Mouse (Mus musculus): ENCODE results near the gene Rmnd1. TPM values are rescaled to one million over a fixed set of nuclear protein-coding genes. Genes with fewer than 3 reads are reported as not detected.

The Rmnd1 gene
- polyA plus RNA-seq, 1 experiment from 2014 or later: 52.7 TPM

GRCm38 (mm10) chr10:4425245-4425644, 6.9 kb downstream of the Rmnd1 start:
- no peaks in the 10 kb centered on the region for H3K9me3 ChIP-seq (replicated peaks; ENCODE audit: control insufficient read depth, low read length)
- no peaks in the 10 kb centered on the region for H3K27me3 ChIP-seq (ENCODE audit: control insufficient read depth, insufficient read depth, low read length)
- 82% methylated on average over 8 of the region's 8 CpGs for WGBS
- H3K4me3 ChIP-seq (ENCODE audit: low read depth, low read length): no peak overlapping the region
- H3K4me1 ChIP-seq (ENCODE audit: control insufficient read depth, insufficient read depth, low read length): no peaks in the 10 kb centered on the region
- no peak for DNase-seq (ENCODE audit: low spot score)
- no peak overlapping the region for H3K4me2 ChIP-seq (ENCODE audit: low read depth, low read length)
- H3K27ac ChIP-seq (replicated peaks; ENCODE audit: low read depth, low read length): no peak overlapping the region
- no peaks in the 10 kb centered on the region for H3K36me3 ChIP-seq (replicated peaks; ENCODE audit: control insufficient read depth, insufficient read depth, low read depth, low read length)
- no peak for ATAC-seq (replicated peaks; ENCODE audit: insufficient number of reproducible peaks, low FRiP score, low TSS enrichment, low read depth)
- H3K9ac ChIP-seq (replicated peaks; ENCODE audit: low read length): no peak overlapping the region

DNA sequence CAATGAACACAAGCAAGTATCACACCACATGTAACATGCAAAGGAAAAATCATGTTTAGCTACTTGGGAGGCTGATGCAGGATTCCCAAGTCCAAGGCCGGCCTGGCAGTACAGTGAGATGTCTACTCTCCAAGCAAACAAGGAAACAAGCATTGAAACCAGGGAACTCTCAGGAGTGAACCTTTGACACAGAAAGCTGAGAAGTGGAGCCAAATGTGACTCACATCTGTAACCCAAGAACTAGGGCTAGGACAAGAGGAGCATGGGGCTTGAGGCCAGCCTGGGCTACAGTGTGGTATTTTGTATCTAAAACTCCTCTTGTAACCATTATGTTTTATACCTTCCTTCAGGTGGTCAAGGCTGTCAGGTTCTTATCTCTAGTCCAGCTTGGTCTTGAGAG, 25.0 kb downstream of the Rmnd1 start:
- H3K9ac ChIP-seq (replicated peaks; ENCODE audit: low read length): no peak overlapping the region
- no peaks in the 10 kb centered on the region; the same call in none of the 2 replicates for H3K36me3 ChIP-seq (replicated peaks; ENCODE audit: control insufficient read depth, insufficient read depth, low read depth, low read length)
- no peaks in the 10 kb centered on the region for H3K4me1 ChIP-seq (ENCODE audit: control insufficient read depth, insufficient read depth, low read length)
- ATAC-seq (replicated peaks; ENCODE audit: insufficient number of reproducible peaks, low FRiP score, low TSS enrichment, low read depth) (no peak), DNase-seq (ENCODE audit: low spot score) (no peak)
- H3K9me3 ChIP-seq (replicated peaks; ENCODE audit: control insufficient read depth, low read length): no peaks in the 10 kb centered on the region
- no peak overlapping the region for H3K4me3 ChIP-seq (ENCODE audit: low read depth, low read length)
- H3K27ac ChIP-seq (replicated peaks; ENCODE audit: low read depth, low read length): no peak overlapping the region
- H3K27me3 ChIP-seq (ENCODE audit: control insufficient read depth, insufficient read depth, low read length): no peaks in the 10 kb centered on the region
- WGBS: 83% methylated on average over 1 of the region's 1 CpGs
- no peak overlapping the region for H3K4me2 ChIP-seq (ENCODE audit: low read depth, low read length)

DNA sequence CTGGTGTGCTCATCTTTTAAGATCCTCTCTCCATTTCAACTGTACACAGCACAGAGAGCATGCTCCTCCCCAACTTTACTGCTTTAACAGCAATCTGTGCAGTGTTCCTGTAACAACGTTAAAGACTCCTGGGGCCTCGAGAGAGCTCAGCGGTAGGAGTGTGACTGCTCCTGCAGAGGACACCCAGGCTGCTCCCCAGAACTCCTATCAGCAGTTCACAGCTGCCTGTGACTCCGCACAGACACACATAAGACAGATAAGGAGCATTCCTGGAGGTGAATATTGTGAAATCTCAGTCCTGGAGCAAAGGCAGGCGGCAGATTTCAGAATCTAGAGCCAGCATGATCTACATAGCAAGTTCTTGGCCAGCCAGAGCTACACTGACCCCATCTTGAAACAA, 26.7 kb downstream of the Rmnd1 start:
- 87% methylated on average over 5 of the region's 5 CpGs for WGBS
- no peak overlapping the region for H3K4me2 ChIP-seq (ENCODE audit: low read depth, low read length)

DNA sequence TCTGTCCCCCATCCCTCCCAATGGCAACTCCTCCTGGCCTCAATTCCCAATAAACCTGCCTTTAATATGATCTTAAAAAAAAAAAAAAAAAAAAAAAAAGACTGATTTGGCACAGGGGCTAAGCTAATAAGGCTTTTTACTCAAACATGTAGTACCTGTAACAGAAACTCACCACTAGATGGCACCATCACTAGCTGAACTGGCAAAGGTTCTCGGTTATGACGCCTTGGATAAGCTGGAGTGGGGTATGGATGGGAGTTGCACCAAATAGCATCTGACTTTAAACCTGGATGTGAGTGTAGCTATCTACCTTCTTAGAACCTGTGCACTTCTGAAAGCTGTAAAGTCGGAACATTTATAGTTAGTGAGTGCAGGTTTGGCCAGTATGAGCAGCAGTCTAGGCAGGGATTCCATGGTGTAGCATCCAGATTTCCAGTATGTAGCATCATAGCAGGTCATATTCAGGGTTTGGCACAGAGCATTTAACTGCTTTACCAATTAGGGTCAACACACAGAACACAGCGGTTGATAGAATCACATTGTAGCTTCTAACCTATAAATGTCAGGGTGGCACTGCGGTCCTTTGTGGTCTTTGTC, 27.2 kb downstream of the Rmnd1 start:
- WGBS: 64% methylated on average over 5 of the region's 5 CpGs
- Histone ChIP-seq H3K9ac (replicated peaks; ENCODE audit: low read length) (no peak overlapping the region), H3K27me3 (ENCODE audit: control insufficient read depth, insufficient read depth, low read length) (no peaks in the 10 kb centered on the region), H3K9me3 (replicated peaks; ENCODE audit: control insufficient read depth, low read length) (no peaks in the 10 kb centered on the region), H3K4me1 (ENCODE audit: control insufficient read depth, insufficient read depth, low read length) (no peaks in the 10 kb centered on the region), H3K36me3 (replicated peaks; ENCODE audit: control insufficient read depth, insufficient read depth, low read depth, low read length) (no peaks in the 10 kb centered on the region; the same call in 1 of the 2 replicates), H3K27ac (replicated peaks; ENCODE audit: low read depth, low read length) (no peak overlapping the region), H3K4me2 (ENCODE audit: low read depth, low read length) (no peak overlapping the region), H3K4me3 (ENCODE audit: low read depth, low read length) (no peak overlapping the region)
- DNase-seq (ENCODE audit: low spot score) (peak; percentile 83), ATAC-seq (replicated peaks; ENCODE audit: insufficient number of reproducible peaks, low FRiP score, low TSS enrichment, low read depth) (peak; percentile 23)

More for the DNA sequence above, 26.7 kb downstream of the Rmnd1 start:
- DNase-seq (ENCODE audit: low spot score) (no peak), ATAC-seq (replicated peaks; ENCODE audit: insufficient number of reproducible peaks, low FRiP score, low TSS enrichment, low read depth) (no peak)
- H3K36me3 ChIP-seq (replicated peaks; ENCODE audit: control insufficient read depth, insufficient read depth, low read depth, low read length): no peaks in the 10 kb centered on the region; the same call in none of the 2 replicates
- H3K4me1 ChIP-seq (ENCODE audit: control insufficient read depth, insufficient read depth, low read length): no peaks in the 10 kb centered on the region
- no peaks in the 10 kb centered on the region for H3K9me3 ChIP-seq (replicated peaks; ENCODE audit: control insufficient read depth, low read length)
- no peak overlapping the region for H3K4me3 ChIP-seq (ENCODE audit: low read depth, low read length)
- no peak overlapping the region for H3K9ac ChIP-seq (replicated peaks; ENCODE audit: low read length)
- H3K27ac ChIP-seq (replicated peaks; ENCODE audit: low read depth, low read length): no peak overlapping the region
- H3K27me3 ChIP-seq (ENCODE audit: control insufficient read depth, insufficient read depth, low read length): no peaks in the 10 kb centered on the region

- no peak overlapping the region for H3K27ac ChIP-seq (replicated peaks; ENCODE audit: low read depth, low read length)
- H3K9me3 ChIP-seq (replicated peaks; ENCODE audit: control insufficient read depth, low read length): no peaks in the 10 kb centered on the region
- no peak overlapping the region for H3K9ac ChIP-seq (replicated peaks; ENCODE audit: low read length)
- no peak for DNase-seq (ENCODE audit: low spot score)
- H3K4me3 ChIP-seq (ENCODE audit: low read depth, low read length): no peak overlapping the region
- no peaks in the 10 kb centered on the region for H3K4me1 ChIP-seq (ENCODE audit: control insufficient read depth, insufficient read depth, low read length)
- no peaks in the 10 kb centered on the region for H3K36me3 ChIP-seq (replicated peaks; ENCODE audit: control insufficient read depth, insufficient read depth, low read depth, low read length)
- 89% methylated on average over 5 of the region's 5 CpGs for WGBS
- no peak overlapping the region for H3K4me2 ChIP-seq (ENCODE audit: low read depth, low read length)
- ATAC-seq (replicated peaks; ENCODE audit: insufficient number of reproducible peaks, low FRiP score, low TSS enrichment, low read depth): no peak
- no peaks in the 10 kb centered on the region for H3K27me3 ChIP-seq (ENCODE audit: control insufficient read depth, insufficient read depth, low read length)
Measured at GRCm38 (mm10) chr10:4398058-4398457, 34.1 kb downstream of the Rmnd1 start.

GRCm38 (mm10) chr10:4395321-4395720, 36.9 kb downstream of the Rmnd1 start:
- H3K4me1 ChIP-seq (ENCODE audit: control insufficient read depth, insufficient read depth, low read length): peaks cover 2% of the 10 kb centered on the region; the same call in 1 of the 2 replicates
- H3K4me3 ChIP-seq (ENCODE audit: low read depth, low read length): no peak overlapping the region
- H3K27me3 ChIP-seq (ENCODE audit: control insufficient read depth, insufficient read depth, low read length): no peaks in the 10 kb centered on the region
- 94% methylated on average over 3 of the region's 3 CpGs for WGBS
- H3K4me2 ChIP-seq (ENCODE audit: low read depth, low read length): no peak overlapping the region
- H3K36me3 ChIP-seq (replicated peaks; ENCODE audit: control insufficient read depth, insufficient read depth, low read depth, low read length): no peaks in the 10 kb centered on the region
- no peaks in the 10 kb centered on the region for H3K9me3 ChIP-seq (replicated peaks; ENCODE audit: control insufficient read depth, low read length)
- H3K9ac ChIP-seq (replicated peaks; ENCODE audit: low read length): no peak overlapping the region
- ATAC-seq (replicated peaks; ENCODE audit: insufficient number of reproducible peaks, low FRiP score, low TSS enrichment, low read depth) (no peak), DNase-seq (ENCODE audit: low spot score) (no peak)
- no peak overlapping the region for H3K27ac ChIP-seq (replicated peaks; ENCODE audit: low read depth, low read length)

DNA sequence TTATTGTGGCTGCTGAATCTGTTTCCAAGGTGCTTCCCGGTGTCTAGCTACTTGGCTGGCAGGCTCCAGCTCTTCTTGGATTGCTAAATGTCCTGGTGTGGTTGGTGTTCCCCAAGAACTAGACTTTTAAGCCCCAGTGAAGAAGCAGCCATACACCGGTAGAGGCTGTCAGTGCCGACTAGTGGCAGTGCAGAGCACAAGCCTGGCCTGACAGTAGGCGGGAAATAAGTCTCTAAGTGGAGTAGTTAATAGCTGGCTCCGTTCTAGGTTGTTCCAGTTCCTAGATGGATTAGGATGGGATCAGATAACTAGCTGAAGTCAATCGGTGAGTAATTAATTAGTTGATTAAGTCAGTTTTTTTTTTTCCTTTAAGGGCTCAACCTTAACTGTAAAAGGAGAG, 40.3 kb downstream of the Rmnd1 start:
- no peaks in the 10 kb centered on the region for H3K9me3 ChIP-seq (replicated peaks; ENCODE audit: control insufficient read depth, low read length)
- H3K36me3 ChIP-seq (replicated peaks; ENCODE audit: control insufficient read depth, insufficient read depth, low read depth, low read length): no peaks in the 10 kb centered on the region
- H3K9ac ChIP-seq (replicated peaks; ENCODE audit: low read length): no peak overlapping the region
- WGBS: 55% methylated on average over 6 of the region's 6 CpGs
- no peak for ATAC-seq (replicated peaks; ENCODE audit: insufficient number of reproducible peaks, low FRiP score, low TSS enrichment, low read depth)
- no peak for DNase-seq (ENCODE audit: low spot score)
- H3K4me1 ChIP-seq (ENCODE audit: control insufficient read depth, insufficient read depth, low read length): peaks cover 2% of the 10 kb centered on the region; the same call in 1 of the 2 replicates
- H3K4me3 ChIP-seq (ENCODE audit: low read depth, low read length): no peak overlapping the region
- H3K27ac ChIP-seq (replicated peaks; ENCODE audit: low read depth, low read length): no peak overlapping the region
- no peaks in the 10 kb centered on the region for H3K27me3 ChIP-seq (ENCODE audit: control insufficient read depth, insufficient read depth, low read length)
- no peak overlapping the region for H3K4me2 ChIP-seq (ENCODE audit: low read depth, low read length)

DNA sequence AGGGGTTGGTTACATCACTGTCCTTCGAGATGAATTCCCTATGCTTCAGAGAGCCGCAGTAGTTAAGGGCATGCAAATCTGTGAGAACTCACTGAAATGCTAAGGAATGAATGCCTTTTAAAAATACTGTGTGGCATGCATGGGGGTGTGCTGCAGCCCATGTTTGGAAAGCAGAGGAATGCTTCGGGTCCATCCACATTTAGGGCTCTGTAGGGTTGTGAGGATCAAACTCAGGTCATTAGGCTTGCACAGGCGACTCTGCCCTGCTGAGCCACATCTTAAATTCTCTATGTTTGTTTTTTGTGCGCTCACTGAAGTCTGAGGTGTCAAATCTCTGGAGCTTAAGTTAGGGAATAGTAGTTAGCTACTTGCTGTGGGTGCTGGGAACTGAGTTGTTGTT, 41.1 kb downstream of the Rmnd1 start:
- H3K27ac ChIP-seq (replicated peaks; ENCODE audit: low read depth, low read length): no peak overlapping the region
- WGBS: 71% methylated on average over 5 of the region's 5 CpGs

More for the DNA sequence above, 41.1 kb downstream of the Rmnd1 start:
- H3K4me3 ChIP-seq (ENCODE audit: low read depth, low read length): no peak overlapping the region
- H3K9ac ChIP-seq (replicated peaks; ENCODE audit: low read length): no peak overlapping the region
- no peaks in the 10 kb centered on the region for H3K27me3 ChIP-seq (ENCODE audit: control insufficient read depth, insufficient read depth, low read length)
- peaks cover 2% of the 10 kb centered on the region; the same call in 1 of the 2 replicates for H3K4me1 ChIP-seq (ENCODE audit: control insufficient read depth, insufficient read depth, low read length)
- DNase-seq (ENCODE audit: low spot score) (no peak), ATAC-seq (replicated peaks; ENCODE audit: insufficient number of reproducible peaks, low FRiP score, low TSS enrichment, low read depth) (no peak)
- H3K9me3 ChIP-seq (replicated peaks; ENCODE audit: control insufficient read depth, low read length): no peaks in the 10 kb centered on the region
- no peaks in the 10 kb centered on the region for H3K36me3 ChIP-seq (replicated peaks; ENCODE audit: control insufficient read depth, insufficient read depth, low read depth, low read length)
- no peak overlapping the region for H3K4me2 ChIP-seq (ENCODE audit: low read depth, low read length)
